Mouse (Mus musculus) cortical plate, adult 2 months (tissue): ENCODE measurements around the gene Olfr1110.

Source experiments
- CTCF ChIP-seq: fragments of 200-500 bp; IDR thresholded peaks from 2 replicates; pipeline ENCODE4 v1.5.1; 2011; ENCODE audit warnings: mild to moderate bottlenecking, control low read depth, low read length; ENCODE audit not compliant: insufficient read depth; ENCODE audit errors: extremely low read depth
- POLR2A ChIP-seq: fragments of 200-500 bp; IDR thresholded peaks from 2 replicates; pipeline ENCODE4 v1.6.1; 2011; ENCODE audit warnings: mild to moderate bottlenecking, low read length, control low read depth; ENCODE audit not compliant: insufficient read depth; ENCODE audit errors: extremely low read depth

DNA sequence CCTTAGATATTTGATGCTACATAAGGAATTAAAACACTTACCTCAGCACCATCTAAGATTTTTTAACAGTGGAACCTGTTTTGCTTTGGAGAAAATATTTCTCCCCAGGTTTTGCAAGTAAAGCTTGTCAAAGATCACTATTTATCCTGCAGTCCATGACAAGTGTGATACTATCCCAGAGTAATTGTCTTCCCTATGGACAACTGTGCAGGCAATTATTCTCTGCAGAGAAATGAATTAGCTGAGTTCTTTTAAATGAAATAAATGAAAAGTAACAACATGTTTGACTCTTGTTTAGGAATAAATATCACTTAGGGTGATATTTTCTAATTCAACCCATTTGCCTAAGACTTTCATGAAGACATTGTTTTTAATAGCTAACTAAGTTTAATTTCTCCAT, 12.4 kb upstream of the Olfr1110 start, which contains the start of gene Olfr1111:
- TF ChIP-seq CTCF (no peak), POLR2A (no peak)
